Mouse (Mus musculus) midbrain, embryonic 16.5 days (tissue): ENCODE measurements around the gene Lrrk2. TPM values are rescaled to one million over a fixed set of nuclear protein-coding genes. Genes with fewer than 3 reads are reported as not detected.

ENCODE experiments used
- ATAC-seq: fragments of 200-750 bp; cut with Nextera tagmentation; 2 replicates; pipeline ENCODE4 v1.8.0; 2017; ENCODE audit warnings: moderate TSS enrichment
- H3K27ac ChIP-seq: fragments of 300-500 bp; sonication (generic); 2 replicates; pipeline ENCODE4 v1.5.1; 2014; ENCODE audit warnings: mild to moderate bottlenecking, low read length, mixed read lengths
- H3K27me3 ChIP-seq: fragments of 300-500 bp; sonication (generic); 2 replicates; pipeline ENCODE4 v1.6.1; 2014; ENCODE audit warnings: low read depth, low read length, mixed read lengths; ENCODE audit not compliant: control insufficient read depth, insufficient read depth
- H3K36me3 ChIP-seq: fragments of 300-500 bp; sonication (generic); 2 replicates; pipeline ENCODE4 v1.6.1; 2014; ENCODE audit warnings: mild to moderate bottlenecking, low read length, moderate library complexity, mixed read lengths; ENCODE audit not compliant: control insufficient read depth, insufficient read depth
- H3K4me1 ChIP-seq: fragments of 300-500 bp; sonication (generic); 2 replicates; pipeline ENCODE4 v1.6.1; 2014; ENCODE audit warnings: mild to moderate bottlenecking, low read length, mixed read lengths; ENCODE audit not compliant: control insufficient read depth, insufficient read depth
- H3K4me2 ChIP-seq: fragments of 300-500 bp; sonication (generic); 2 replicates; pipeline ENCODE4 v1.6.1; 2014; ENCODE audit warnings: mild to moderate bottlenecking, low read length, mixed read lengths
- H3K4me3 ChIP-seq: fragments of 300-500 bp; sonication (generic); 2 replicates; pipeline ENCODE4 v1.5.1; 2014; ENCODE audit warnings: low read depth, mild to moderate bottlenecking, low read length, moderate library complexity, mixed read lengths
- H3K9ac ChIP-seq: fragments of 300-500 bp; sonication (generic); 2 replicates; pipeline ENCODE4 v1.6.1; 2014; ENCODE audit warnings: low read depth, low read length, mixed read lengths
- H3K9me3 ChIP-seq: fragments of 300-500 bp; sonication (generic); replicated peaks from 2 replicates; pipeline ENCODE4 v1.6.1; 2014; ENCODE audit warnings: mild to moderate bottlenecking, low read length, mixed read lengths; ENCODE audit not compliant: control insufficient read depth, poor library complexity, severe bottlenecking
- WGBS: fragments of 180-500 bp; shearing (Covaris S2); extraction: QIAGEN DNeasy Blood & Tissue Kit; methylation state at CpG from one replicate; pipeline ENCODE4 v1.1.7; 2014; 5-methylcytosine and 5-hydroxymethylcytosine counted together
- polyA plus RNA-seq: library from polyadenylated mRNA; unstranded; fragments of >200 nt; fragmentation: Nextera tagmentation; extraction: Ambion mirVana; gene quantifications from 2 replicates; pipeline ENCODE4 v1.2.1, GENCODE M21; 2015

The Lrrk2 gene
- polyA plus RNA-seq, 1 experiment from 2014 or later: 1.5 TPM

DNA sequence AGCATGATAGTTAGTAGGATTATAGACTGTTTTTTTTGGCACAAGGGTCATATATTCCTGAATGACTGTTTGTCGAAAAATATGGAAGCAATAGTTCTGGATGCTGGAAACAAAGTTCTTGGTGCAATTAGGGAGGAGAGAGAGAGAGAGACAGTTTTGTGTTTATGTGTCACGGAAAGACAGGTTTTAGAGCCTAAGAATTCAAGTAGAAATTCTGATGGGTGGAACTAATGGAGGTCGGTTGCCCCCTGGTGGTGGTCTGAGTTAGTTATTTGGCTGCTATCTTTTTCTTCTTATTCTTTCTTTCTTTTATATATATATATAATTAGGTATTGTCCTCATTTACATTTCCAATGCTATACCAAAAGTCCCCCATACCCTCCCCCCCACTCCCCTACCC, 81.6 kb downstream of the Lrrk2 start:
- no peaks in the 10 kb centered on the region for H3K9me3 ChIP-seq
- H3K4me2 ChIP-seq: no peak overlapping the region
- ATAC-seq: no peak

GRCm38 (mm10) chr15:91755756-91756155, 82.8 kb downstream of the Lrrk2 start:
- ATAC-seq: no peak
- Histone ChIP-seq H3K9ac (no peak overlapping the region), H3K27me3 (no peaks in the 10 kb centered on the region), H3K36me3 (no peaks in the 10 kb centered on the region), H3K4me3 (no peak overlapping the region), H3K27ac (no peak overlapping the region), H3K4me2 (no peak overlapping the region), H3K4me1 (no peaks in the 10 kb centered on the region; the same call in 1 of the 2 replicates), H3K9me3 (no peaks in the 10 kb centered on the region)
- WGBS: 88% methylated on average over 16 of the region's 16 CpGs

More for the DNA sequence above, 81.6 kb downstream of the Lrrk2 start:
- Histone ChIP-seq H3K4me3 (no peak overlapping the region), H3K4me1 (no peaks in the 10 kb centered on the region; the same call in 1 of the 2 replicates), H3K27me3 (no peaks in the 10 kb centered on the region), H3K36me3 (no peaks in the 10 kb centered on the region), H3K27ac (no peak overlapping the region), H3K9ac (no peak overlapping the region)
- 25% methylated on average over 3 of the region's 3 CpGs for WGBS

DNA sequence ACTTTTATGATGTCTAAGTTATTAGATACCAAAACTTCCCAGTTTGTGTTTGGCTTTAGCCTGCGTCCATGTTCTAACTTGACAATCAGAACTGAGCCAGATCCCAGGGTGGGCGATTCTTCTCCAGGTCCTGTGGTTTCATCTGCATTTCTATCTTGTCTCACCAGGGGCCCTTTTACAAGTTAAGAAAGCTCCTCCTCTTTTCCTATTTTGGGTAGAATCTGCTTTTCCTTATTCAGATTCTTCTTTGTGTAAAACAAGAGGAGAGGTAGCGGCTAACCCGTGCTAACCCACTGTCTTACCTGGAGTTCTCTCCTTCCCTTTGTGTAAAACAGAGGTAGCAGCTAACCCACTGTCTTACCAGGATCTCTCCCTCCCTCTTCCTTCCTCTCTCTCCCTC, 99.1 kb downstream of the Lrrk2 start:
- Histone ChIP-seq H3K9ac (no peak overlapping the region), H3K27ac (no peak overlapping the region), H3K4me2 (no peak overlapping the region), H3K36me3 (no peaks in the 10 kb centered on the region), H3K4me1 (no peaks in the 10 kb centered on the region), H3K27me3 (no peaks in the 10 kb centered on the region), H3K9me3 (no peaks in the 10 kb centered on the region), H3K4me3 (no peak overlapping the region)
- 32% methylated on average over 4 of the region's 4 CpGs for WGBS
- ATAC-seq: no peak

GRCm38 (mm10) chr15:91779166-91779565, 106.2 kb downstream of the Lrrk2 start:
- 94% methylated on average over 9 of the region's 9 CpGs for WGBS
- no peak overlapping the region for H3K4me3 ChIP-seq
- H3K27me3 ChIP-seq: no peaks in the 10 kb centered on the region
- no peaks in the 10 kb centered on the region for H3K9me3 ChIP-seq
- H3K9ac ChIP-seq: no peak overlapping the region
- H3K4me1 ChIP-seq: no peaks in the 10 kb centered on the region
- H3K4me2 ChIP-seq: no peak overlapping the region
- no peaks in the 10 kb centered on the region for H3K36me3 ChIP-seq
- no peak overlapping the region for H3K27ac ChIP-seq
- no peak for ATAC-seq

DNA sequence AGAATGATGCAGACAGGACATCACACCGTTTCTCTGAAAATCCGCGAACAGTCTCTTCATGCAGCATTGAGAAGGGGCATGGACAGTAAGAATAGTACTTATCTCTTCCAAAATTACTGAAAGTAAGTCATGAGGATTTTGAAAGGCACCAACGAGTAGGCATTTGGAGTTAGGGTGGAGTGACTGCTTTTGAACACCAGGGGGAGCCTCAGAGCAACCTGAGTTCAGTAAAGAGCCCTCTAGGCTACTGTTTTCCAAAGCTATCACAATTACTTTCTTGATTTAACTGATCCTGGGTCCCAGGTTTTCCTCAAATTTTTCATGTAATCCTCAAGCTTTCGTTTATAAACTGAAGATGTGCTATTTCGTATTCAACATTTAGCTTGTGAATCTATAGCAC, 108.2 kb downstream of the Lrrk2 start:
- no peak overlapping the region for H3K4me3 ChIP-seq
- H3K4me2 ChIP-seq: no peak overlapping the region
- H3K27ac ChIP-seq: no peak overlapping the region
- H3K36me3 ChIP-seq: no peaks in the 10 kb centered on the region
- no peaks in the 10 kb centered on the region for H3K27me3 ChIP-seq
- H3K9me3 ChIP-seq: no peaks in the 10 kb centered on the region
- no peak overlapping the region for H3K9ac ChIP-seq
- ATAC-seq: no peak
- WGBS: 30% methylated on average over 6 of the region's 6 CpGs
- H3K4me1 ChIP-seq: no peaks in the 10 kb centered on the region; the same call in 1 of the 2 replicates

DNA sequence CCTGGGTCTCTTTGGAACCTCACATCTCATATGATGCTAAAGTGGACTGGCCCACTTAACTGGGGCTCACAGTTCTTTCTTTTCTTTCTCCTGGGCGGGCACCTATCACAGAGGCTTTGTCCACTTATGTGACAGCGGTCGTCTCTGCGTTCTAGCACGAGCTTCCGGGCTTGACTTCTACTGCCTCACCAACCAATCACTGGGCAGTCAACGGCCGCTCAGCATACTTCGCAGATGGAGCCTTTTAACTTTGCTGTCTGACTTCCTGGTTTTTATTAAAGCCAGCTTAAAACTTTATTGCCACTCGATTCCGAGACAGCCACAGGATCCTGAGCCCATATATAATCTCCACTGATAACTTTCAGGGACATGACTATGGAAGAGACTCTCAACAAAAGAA, 115.4 kb downstream of the Lrrk2 start:
- no peak for ATAC-seq
- no peaks in the 10 kb centered on the region for H3K36me3 ChIP-seq
- H3K9ac ChIP-seq: no peak overlapping the region
- H3K4me1 ChIP-seq: no peaks in the 10 kb centered on the region; the same call in 1 of the 2 replicates
- no peaks in the 10 kb centered on the region for H3K27me3 ChIP-seq
- no peak overlapping the region for H3K27ac ChIP-seq
- WGBS: 96% methylated on average over 11 of the region's 11 CpGs
- H3K4me3 ChIP-seq: no peak overlapping the region
- H3K9me3 ChIP-seq: no peaks in the 10 kb centered on the region
- H3K4me2 ChIP-seq: no peak overlapping the region

GRCm38 (mm10) chr15:91806463-91806862, 133.5 kb downstream of the Lrrk2 start:
- Histone ChIP-seq H3K36me3 (no peaks in the 10 kb centered on the region), H3K27ac (no peak overlapping the region), H3K9ac (no peak overlapping the region), H3K4me3 (no peak overlapping the region), H3K4me2 (no peak overlapping the region), H3K4me1 (no peaks in the 10 kb centered on the region), H3K9me3 (no peaks in the 10 kb centered on the region), H3K27me3 (no peaks in the 10 kb centered on the region)
- WGBS: 82% methylated on average over 4 of the region's 4 CpGs
- no peak for ATAC-seq

- H3K4me3 ChIP-seq: no peak overlapping the region
- no peak for ATAC-seq
- H3K27ac ChIP-seq: no peak overlapping the region
- no peak overlapping the region for H3K9ac ChIP-seq
- H3K4me1 ChIP-seq: no peaks in the 10 kb centered on the region
- WGBS: 79% methylated on average over 6 of the region's 6 CpGs
- H3K36me3 ChIP-seq: no peaks in the 10 kb centered on the region
- H3K9me3 ChIP-seq: no peaks in the 10 kb centered on the region
- no peaks in the 10 kb centered on the region for H3K27me3 ChIP-seq
- H3K4me2 ChIP-seq: no peak overlapping the region
Measured at GRCm38 (mm10) chr15:91835319-91835718, 162.3 kb downstream of the Lrrk2 start.

GRCm38 (mm10) chr15:91837965-91838364, 165.0 kb downstream of the Lrrk2 start, which contains the start of gene Smgc:
Gene Smgc, plus strand, starts transcription at chr15:91838265.
- no peak within 1 kb of the TSS for H3K27ac ChIP-seq
- no peaks in the 10 kb centered on the region for H3K36me3 ChIP-seq
- no peak within 1 kb of the TSS for H3K9ac ChIP-seq
- ATAC-seq: no peak
- no peaks in the 10 kb centered on the region for H3K4me1 ChIP-seq
- no peaks in the 10 kb centered on the region for H3K27me3 ChIP-seq
- H3K4me2 ChIP-seq: no peak within 1 kb of the TSS
- 92% methylated on average over 7 of the region's 7 CpGs for WGBS
- no peak within 1 kb of the TSS for H3K4me3 ChIP-seq
- no peaks in the 10 kb centered on the region for H3K9me3 ChIP-seq
